Mouse (Mus musculus): ENCODE results near the gene Scd4.
"Not testable (repeated sequence)": the region's sequence is repeated elsewhere in the genome, so short reads cannot be mapped to it uniquely, and the experiment has no call there.

Scd4 gene

DNA sequence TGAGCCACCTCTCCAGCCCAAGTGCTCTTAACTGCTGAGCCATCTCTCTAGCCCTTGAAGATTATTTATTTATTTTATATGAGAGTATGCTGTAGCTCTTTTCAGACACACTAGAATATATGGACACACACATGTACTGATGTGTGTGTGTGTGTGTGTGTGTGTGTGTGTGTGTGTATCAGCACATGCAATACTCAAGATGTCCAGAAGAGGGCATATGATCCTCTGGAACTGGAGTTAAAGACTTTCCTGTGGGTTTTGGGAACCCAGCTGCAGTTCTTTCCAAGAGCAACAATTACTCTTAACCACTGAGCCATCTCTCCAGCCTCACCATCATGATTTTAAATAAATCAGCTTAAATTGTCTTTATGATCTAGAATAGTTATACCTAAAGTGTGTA lies 14.3 kb upstream of the Scd4 start:
- no peak for DNase-seq

DNA sequence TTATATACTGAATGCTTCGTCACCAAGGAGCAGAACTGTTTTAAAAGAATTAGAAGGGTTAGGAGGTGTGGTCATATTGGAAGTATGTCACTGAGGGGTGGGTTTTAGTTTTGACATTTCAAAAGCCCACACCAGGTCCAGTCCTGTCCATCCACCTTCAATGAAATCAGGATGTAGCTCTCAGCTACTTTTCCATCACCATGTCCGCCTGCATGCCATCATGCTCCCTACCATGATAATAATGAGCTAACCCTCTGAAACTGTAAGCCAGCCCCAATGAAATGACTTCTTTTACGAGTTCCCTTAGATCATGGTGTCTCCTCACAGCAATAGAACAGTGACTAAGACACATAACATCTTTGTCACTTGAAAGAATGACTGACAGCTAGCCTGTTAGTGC lies 12.6 kb upstream of the Scd4 start:
- DNase-seq = no peak

DNA sequence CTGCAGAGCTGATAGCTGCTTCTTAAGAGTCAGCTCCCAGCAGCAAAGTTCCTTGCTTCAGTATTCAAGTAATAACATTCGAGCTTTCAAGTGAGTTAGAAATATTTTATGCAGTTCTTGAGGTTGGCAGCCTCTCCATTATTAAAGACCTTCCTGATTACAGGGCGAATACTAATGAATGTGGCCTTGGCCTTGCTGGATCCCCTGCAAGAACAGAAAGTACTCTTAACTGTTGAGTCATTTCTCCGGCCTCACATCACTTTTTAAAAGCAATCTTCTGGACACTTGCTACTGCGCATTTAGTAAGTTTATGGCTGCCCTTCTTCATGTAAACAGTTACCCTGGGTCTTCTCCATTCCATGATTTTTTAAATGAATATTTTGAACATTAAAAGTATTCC lies 11.7 kb upstream of the Scd4 start:
- DNase-seq = no peak

DNA sequence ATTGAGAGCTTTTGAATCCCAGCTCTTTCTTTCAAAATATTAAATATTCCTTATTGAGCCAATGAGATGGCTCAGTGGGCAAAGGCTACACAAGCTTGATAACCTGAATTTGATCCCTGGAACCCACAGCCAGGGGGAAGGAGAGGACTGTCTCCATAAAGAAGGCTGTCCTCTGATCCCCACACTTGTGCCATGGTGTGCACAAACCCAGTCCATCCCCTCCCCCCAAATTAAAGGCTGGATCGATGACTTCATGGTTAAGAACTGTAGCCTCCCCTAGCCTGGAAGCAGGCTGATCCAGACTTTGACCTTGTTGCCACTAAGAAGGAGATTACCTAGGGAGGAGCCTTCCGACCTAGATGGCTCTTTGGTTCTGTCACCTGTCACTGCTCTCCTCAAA lies 11.3 kb upstream of the Scd4 start:
- DNase-seq = no peak

DNA sequence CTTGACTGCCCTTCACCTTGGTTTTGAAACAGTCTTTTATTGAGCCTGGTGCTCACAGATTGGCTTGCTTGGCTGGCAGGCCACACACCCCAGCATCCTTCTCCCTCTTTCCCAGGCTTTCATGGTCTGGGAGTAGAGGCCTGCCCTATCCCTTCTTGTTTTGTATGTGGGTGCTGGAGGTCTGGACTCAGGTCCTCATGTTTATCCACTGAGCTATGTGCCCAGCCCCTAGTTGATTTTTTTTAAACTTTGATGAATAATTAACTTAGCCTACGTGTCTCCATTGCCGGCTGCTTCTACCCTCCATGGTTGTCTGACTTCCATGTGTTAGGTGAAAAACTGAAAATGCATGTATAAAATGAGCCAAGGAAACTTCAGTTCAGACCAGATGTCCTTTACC lies 3.3 kb upstream of the Scd4 start:
- DNase-seq = no peak

DNA sequence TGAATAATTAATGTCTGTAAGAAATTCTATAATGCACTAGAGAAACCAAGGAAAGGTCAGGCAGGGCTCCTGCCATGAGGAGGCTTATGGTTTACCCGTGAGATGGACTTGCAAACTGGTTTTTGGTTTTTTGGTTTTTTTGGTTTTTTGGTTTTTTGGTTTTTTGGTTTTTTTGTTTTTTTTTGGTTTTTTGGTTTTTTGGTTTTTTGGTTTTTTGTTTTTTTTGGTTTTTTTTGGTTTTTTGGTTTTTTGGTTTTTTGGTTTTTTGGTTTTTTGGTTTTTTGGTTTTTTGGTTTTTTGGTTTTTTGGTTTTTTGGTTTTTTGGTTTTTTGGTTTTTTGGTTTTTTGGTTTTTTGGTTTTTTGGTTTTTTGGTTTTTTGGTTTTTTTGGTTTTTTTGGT lies 1.8 kb upstream of the Scd4 start:
- DNase-seq = not testable (repeated sequence)

DNA sequence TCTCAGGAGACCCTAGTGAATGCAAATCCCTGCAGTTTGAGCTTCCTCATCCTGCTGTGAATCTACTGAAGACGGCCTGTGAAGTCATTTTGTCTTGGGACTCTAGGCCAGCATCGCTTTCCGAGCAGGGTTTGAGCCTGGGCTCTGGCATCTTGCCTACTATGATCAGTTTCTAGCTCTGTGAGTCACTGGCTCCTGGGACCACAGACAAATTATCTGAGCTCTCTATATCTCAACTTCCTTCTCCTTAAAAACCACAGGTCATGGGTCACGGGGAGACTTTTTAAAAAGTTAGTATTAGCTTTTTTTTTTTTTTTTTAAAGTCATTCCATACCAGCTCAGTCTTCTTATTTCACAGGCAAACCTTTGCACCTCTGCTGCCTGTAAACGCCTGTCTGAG lies 981 bp upstream of the Scd4 start:
- DNase-seq = no peak

DNA sequence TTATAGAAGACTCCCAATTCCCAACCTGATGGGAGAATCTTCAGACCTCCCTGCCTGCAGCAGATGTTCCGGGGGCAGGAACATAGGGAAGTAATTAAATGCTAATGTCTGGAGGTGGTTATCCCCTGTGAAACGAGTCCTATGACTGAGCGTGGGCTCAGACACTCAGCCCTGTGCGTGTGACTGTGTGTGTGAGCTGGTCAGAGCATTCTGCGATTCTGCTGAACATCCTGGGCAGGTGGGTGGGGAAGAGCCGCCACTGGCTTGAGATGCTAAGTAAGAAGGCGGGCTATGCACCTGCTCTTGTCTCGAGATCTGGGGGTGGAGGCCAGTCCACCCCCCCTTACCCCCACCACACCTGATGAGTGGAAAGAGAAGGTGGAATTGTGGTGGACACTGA lies 566 bp upstream of the Scd4 start:
- DNase-seq = no peak

DNA sequence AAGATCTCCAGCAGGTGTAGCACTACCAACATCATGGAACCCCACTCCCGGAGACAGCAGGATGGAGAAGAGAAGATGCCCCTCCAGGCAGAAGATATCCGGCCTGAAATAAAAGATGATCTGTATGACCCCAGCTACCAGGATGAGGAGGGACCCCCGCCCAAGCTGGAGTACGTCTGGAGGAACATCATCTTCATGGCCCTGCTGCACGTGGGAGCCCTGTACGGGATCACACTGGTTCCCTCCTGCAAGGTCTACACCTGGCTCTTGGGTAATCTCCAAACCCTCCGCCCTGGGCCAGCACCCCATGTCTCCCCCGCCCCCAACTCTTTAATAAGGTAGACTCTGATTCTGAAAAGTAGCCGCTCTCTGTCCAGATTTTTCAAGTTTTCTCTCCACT lies 1.1 kb downstream of the Scd4 start:
- DNase-seq = no peak

DNA sequence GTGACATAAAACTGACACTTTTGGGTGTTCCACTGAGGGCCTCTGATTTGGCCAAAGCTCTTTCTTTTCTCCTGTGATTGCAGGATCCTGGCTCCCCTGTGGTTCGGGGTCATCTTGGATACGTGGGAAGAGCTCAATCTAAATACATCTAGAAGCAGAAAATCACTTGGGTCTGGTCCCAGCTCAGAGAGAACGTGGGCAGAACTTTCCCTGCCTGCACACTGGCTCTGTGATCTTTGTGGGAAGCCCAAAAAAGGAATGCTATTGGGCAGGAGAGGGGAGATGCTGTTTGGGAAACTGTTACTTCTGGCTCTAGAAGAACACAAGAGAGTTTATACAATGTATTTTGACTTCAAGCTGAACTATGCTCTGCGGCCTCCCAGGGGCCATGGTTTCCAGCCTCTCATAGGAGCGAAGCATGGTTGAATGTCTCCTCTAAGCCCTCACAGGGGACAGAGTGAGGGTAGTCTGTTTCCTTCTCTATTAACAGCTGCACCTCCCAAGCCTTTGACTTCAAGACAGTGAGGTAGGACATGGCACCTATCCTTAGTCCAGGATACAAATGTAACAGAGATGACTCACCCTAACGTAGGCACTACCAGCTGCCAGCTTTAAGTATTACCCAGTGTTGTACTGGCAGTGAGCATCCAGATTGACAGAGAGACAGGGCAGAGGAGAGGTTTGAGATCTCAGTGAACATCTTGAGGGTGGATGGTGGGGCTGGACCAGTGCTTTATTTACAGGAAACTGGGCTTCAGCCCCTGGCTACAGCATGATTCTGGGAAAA lies 3.2 kb downstream of the Scd4 start:
- no peak for DNase-seq

DNA sequence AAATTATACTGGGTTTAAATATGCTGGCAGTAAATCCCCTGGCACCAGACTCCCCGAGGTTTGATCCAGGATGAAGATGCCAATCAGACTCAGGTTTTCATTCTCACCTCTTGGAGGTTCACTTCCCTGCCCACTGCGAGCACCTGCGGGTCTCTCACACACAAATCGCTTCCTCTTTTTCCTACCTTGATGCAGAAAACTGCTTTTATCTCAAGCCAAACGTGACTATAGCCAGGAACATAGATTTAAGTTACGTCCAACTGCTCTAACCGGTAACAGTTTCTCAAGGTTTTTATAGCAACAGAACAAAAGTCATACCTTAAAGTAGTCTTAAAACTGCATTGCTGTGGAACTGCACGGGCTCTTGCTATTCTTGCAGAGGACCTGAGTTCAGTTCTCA lies 16.8 kb downstream of the Scd4 start:
- no peak for DNase-seq

DNA sequence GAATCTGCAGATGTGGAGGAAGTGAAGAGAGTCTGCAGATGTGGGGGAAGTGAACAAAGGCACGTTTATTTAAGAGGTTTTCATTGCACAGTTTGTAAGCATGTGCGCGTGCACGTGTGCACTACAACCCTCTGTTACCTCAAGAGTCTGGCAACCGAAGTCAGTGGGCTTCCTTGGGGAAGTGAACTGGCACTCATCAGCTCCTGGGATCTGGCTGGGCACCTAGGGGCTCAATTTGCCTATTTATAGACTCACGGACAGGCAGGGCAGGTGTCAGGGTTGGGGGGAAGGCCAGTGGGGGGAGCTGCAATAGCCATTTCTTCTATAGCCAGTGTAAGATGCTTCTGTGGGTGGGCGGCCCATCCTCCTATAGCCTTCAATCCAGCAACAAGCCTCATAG lies 18.9 kb downstream of the Scd4 start:
- DNase-seq = no peak

DNA sequence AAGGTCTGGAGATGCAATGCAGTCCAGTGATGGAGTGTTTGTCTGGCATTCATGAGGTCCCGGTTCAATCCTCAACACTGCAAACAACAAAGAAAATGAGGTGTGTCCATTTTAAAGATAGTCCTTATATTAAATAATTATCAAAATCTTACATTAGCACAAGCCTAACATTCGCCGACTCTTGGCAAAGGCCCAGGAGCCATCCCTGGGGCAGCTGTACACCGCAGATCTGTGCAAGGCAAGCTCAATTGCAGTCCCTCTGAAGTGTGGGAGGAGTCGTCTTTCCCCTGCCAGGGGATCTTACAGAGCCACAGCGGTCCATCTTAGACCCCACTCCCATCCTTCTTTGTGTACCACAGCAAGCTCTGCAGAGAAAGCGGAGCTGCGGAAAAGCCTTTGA lies 25.8 kb downstream of the Scd4 start:
- DNase-seq = no peak

DNA sequence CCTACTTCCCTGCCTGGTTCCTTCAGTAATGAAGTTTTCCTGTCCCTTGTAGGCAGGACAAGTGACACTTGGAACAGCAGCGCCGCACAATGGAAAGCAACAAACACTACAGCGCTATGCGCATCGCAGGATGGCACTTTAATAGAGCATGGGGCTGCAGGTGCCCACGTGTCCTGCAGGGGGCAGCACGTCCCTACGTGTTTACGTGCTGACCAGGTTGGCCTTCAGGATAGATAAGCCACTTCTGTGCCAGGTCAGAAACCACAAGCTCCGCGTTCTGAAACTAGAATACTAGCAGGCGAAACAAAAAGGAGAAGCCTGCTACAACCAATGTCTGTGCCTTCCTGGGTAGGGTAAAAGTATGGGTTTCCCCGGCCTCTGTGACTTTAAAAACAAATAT lies 30.6 kb downstream of the Scd4 start:
- peak; percentile 46 for DNase-seq

DNA sequence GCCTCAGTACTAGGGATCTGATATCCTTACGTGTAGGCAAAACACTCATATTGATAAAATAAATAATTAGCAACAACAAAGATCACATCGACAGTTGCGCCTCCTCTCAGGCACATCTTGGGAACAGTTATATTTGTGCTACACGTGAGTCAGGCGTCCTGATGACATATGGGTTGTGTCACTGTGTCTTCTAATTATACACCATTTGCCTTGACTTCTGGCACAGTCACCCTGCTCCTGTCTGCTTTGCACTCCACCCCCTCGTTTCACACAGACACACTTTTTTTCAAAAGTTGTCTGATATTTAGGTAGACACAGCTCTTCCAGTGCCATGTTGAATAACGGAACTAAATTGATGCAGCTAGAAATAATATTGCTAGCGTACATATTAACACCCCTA lies 31.1 kb downstream of the Scd4 start:
- DNase-seq = no peak

DNA sequence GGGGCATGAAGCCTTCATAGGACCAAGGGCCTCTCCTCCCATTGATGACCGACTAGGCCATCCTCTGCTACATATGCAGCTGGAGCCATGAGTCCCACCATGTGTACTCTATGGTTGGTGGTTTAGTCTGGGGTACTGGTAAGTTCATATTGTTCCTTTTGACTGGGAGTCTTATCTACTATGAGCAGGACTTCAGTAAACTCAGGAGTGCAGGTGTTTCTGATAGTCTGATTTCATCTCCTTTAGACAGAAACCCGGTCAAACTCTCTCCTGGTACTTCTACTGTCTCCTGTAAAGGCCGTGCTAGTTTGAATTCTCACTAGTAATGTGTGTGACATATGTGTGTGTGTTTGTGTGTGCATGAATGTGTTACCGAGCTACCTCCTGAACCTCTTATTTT lies 32.8 kb downstream of the Scd4 start:
- DNase-seq = no peak

DNA sequence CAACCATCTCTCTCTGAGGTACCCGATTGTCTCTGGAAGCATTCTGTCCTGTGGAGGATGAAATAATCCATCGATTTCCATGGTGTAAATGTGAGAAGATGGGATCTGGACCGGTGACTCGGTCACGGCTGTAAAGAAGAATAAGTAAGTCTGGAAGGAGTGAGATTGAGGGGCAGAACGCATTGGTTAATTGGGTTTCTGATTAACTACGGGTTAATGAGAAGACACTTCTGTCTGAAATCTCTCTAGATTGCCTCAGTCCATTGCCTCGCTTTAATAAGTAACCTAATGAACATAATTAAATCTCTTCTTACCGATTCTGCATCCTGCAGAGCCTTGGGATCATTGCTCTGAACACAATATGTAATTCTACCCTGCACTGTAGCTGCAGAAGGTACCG lies 34.2 kb downstream of the Scd4 start:
- not testable (repeated sequence) for DNase-seq

DNA sequence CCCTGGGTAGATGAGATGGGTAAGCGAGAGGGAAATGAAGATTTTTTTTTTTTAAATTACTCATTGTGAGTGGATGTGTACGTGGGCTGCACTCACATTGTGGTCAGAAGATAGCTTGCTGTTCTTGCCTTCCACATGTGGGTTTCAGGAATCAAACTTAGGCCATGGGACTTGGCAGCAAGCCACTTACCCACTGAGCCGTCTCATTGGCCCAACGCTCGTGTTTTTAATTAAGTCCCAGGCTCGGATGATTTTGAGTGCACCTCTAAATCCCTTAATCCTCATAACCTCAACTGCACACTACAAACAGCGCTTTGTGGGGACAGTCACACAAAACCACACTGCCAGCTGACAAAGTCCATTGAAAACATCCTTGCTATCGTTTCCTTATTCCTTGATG lies 36.5 kb downstream of the Scd4 start:
- no peak for DNase-seq

DNA sequence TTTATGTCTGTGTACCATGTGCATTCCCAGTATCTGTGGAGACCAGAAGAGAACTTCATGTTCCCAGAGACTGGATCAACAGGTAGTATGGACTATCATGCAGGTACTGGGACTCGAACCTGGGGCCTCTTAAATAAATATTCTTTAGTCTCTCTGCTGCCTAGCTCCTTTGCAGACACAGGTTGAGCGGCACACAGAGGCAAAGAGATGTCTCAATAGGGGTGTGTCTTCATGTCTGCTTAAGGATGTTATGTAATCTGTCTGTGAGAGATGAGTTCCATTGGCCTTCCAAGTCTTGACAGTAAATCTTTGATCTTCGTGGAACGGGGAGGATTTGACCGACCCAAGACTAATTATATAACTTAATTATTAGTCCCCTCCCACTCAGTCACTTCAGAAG lies 37.3 kb downstream of the Scd4 start:
- DNase-seq = no peak

DNA sequence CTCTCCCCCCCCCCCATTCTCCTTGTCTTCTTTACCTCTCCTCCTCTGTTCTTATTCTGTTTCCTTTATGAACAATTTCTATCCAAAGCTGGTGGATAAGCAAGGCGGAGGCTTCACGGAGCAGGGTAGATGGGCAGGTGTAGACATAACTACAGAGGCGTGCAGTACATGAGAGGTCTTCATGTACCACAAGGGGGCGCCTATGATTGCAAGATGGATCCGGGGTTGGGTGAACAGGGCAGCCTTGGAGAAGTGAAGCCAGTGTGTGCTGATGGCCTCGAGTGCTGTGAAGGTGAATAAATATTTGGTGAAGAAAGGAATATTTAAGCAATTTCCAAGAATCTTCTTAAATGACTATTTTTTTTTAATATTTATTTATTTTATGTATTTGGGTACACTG lies 40.1 kb downstream of the Scd4 start:
- peak; percentile 81 for DNase-seq

DNA sequence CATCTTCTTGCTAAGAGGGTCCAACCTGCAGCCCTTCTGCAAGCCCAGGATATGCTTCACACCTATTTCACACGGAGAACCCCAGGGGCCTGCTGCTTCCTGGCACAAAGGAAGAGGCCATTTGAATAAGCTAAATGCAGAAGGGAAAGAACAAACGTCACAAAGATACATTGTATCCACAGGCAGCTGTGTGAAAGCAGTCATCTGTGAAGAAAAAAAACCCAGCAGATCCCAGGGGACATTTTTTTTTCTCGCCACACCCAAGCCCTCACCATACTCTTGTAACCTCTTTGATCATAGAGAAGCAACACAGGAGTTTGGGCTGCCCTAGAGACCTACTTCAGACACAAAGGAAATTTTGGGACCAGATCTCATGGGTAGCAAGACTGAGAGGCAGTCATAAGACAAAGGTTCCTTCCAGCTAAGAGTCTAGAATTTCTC lies 43.6 kb downstream of the Scd4 start:
- no peak for DNase-seq

DNA sequence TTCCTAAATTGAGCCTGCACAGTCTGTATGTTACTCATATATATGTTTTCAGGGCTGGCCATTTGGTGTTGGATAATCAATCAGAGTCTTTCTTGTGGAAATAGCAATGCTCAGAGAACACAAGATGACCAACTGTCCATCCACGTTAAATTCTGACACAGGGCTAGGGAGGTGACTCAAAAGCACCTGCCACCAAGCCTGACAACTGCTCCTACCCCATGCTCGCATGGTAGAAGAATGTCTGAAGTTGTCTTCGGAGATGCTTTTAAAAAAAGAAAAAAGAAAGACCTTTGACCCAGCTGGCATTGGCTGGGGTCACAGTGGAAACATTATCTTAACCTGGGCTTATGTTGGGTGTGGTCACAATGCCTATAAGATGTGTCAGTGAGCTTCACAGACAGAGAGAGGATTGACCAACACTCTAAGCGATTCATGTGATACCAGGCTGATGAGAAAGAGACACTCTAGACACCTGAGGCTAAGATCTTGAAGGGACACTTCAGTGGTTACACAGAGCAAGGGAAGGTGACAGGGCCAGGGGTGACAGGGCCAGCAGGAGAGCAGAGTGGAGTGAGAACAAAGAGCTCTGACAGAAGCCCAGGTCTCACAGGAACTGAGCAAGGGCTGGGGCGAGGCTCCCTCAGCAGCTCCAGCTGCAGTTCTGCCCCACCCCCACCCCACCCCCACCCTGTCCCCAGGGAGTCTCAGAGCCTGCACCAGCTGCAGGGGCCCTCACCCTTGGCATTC lies 44.9 kb downstream of the Scd4 start:
- DNase-seq = no peak

DNA sequence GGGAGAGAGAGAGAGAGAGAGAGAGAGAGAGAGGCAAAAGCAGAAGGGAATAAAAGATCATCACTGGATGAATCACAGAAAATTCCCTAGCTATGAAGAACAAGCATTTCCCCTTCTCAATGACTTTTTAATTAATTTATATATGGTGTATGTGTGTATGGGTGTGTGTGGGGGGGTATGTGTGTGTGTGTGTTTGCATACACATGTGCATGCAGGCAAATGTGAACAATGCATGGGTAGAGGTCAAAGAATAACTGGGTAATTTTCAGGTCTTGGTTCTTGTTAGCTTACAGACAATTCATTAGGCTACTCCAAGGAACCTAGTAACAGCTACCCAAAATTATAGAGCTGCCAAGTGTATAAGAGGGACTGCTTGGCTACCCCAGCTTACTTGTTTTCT lies 46.2 kb downstream of the Scd4 start:
- DNase-seq = no peak

DNA sequence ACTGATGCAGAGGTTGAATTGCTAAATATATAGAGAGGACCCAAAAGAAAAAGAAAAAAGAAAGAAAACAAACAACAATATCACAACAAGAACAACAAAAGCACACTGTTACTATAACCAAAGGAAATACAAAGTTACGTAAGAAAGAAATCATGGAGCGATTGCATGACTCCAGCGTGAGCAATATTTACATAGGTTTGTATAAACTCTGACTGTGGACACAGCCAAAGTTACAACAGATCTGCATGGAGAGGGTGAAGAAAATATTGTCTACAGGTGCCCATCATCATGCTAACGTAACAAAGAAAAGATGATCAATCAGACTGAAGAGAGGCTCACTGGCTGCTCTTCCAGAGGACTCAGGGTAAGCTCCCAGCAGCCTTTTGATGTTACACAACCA lies 47.2 kb downstream of the Scd4 start:
- DNase-seq = no peak

All from cerebellum, adult 11 months (tissue).